Mouse (Mus musculus) T-cell, adult 2 months (primary cell): ENCODE measurements around the gene Tiam2.

Experiments used
- DNase-seq: peaks from one replicate; pipeline ENCODE4 v3.0.0; 2022; ENCODE audit warnings: low spot score

Tiam2 gene

DNA sequence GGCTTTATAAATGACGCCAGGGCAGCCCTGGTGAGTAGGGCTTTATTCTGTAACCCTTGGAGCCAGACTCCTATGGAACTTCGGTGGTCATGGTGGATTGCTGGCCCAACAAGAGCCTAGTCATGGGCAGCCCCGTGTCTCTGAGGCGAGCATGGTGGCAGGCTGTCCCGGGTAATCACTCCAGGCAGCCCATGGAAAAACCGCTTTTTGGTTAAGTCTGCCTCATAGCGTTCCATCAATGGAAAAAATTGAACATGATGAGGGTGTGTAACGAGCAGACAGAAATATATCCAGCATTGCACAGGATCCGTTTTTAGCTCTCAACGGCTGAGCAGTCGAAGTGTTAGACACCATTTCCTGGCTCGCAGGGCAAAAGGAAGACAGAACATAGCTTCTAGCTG, 70.5 kb downstream of the Tiam2 start:
- no peak for DNase-seq

DNA sequence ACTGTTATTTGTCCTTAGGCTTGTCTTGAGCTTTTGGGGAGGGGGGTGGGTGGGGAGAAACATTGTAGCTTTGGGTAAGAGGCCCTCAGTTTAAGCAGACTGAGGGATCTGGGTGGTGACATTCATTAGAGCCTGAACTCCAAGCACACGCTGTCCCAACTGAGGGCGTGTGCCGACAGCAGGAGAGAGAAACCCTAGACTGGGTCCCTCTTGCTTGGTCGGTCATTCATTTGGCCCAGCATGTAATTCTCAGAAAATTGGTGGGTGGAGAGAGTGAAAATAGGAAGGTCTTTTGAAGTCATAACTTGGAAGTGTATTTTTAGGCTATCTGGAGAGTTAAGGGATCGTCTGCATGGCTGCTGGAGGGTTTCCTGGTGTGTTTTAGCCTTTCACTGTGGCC, 71.5 kb downstream of the Tiam2 start:
- DNase-seq, result no peak

DNA sequence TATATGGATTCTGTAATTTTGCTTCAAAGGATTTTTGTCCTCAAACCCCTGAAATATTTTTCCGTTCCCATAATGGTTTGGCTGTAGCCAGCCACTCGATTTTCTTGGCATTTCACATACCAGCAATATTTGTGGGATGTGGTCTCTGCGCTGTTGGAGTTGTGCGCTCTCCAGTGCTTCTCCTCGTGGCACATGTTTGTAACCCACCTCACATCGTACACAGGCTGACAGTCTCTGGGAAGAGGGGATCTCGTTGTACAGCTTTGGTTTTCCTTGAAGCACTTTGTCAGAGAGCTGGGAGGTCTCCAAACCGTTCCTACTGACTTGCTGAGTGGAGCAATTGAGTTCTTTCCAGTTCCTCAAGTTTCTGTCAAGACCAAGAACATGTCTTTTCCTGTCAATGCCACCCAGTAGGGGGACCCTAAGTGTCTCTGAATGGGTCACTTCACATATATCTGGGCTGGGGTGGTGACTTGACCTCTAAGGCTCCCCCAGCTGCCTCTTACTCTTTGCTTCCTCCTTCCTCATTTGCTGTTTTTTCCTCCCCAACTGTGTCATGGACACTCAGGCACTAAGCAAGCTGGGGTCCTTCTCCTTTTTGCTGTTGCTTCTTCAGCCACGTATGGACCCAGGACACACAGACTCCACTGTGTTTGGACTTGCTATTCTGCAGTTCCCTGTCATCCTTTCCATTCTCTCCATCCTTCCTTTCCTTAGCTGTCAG, 79.1 kb downstream of the Tiam2 start:
- DNase-seq, result no peak

DNA sequence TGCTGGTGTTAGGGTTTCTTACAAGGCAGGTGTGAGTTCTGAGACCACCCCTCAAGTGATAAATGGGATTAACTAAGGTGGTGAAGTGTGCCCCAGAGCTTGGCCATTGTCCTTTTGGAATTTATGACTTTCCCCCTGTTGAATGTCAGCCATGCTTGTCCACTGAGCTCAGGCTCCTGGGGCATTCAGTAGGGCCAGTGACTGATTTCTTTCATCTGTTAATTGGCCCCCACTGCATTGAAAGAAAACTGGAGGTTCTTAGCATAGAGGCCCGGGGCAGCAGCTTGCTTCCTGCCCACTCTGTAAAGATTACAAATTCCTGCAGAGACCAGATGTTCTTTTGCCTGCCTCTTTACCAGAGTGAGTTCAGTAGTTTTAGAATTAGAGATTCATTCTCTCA, 80.7 kb downstream of the Tiam2 start:
- no peak for DNase-seq

DNA sequence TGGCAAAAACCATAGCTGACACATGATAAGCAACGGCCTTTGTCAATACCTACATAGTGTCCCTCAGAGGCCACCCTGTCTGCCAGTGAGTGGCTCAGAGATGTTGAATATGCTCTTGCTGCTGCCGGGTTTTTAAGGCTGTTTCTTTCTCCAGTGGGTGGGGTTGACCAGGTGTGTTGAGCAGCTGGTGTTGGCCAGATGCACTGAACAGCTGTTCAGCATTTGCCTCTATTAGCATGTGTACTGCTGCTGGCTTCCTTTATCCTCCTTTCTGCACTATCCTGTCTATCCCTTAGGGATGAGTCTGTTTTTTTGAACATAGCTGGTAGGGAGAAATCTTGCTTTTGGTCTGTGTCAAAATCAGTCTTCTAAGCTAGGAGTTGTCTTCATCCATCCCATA, 83.9 kb downstream of the Tiam2 start:
- no peak for DNase-seq

DNA sequence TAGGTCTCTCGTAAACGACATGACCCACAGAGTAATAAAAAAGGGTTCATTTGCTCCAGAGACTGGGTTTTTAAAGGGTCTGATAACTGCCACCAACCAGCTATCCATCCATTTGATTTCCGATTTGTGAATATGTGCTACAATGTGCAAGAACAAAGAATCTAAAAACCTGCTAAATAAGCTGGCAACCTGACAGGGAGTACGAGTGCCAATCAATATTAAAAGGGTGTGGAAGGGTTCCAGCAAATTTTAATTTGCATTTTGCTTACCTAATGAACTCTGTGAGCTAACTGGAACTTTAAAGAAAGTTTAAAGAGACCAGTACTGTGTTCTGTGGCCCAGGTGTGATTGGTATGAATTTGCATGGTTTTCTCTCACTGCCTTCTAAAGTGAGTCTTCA, 86.4 kb downstream of the Tiam2 start:
- no peak for DNase-seq

DNA sequence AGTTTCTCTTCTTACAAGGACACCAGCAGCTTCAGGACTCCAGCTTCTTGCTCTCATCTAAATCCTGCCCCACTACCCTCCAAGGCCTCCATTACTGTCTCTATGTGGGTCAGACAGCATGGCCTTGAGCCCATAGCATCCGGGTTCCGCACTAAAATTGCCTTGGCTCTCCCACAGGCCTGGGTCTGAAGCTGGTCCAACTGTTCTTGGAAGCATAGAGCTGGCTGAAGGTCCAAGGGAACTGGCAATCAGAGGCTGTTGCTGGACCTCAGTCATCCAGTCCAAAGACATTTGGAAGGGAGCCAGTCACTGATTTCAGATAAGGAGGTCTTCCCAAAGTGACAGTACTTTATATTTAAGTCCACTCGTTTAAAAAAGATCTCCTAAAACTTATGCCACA, 89.2 kb downstream of the Tiam2 start:
- no peak for DNase-seq

DNA sequence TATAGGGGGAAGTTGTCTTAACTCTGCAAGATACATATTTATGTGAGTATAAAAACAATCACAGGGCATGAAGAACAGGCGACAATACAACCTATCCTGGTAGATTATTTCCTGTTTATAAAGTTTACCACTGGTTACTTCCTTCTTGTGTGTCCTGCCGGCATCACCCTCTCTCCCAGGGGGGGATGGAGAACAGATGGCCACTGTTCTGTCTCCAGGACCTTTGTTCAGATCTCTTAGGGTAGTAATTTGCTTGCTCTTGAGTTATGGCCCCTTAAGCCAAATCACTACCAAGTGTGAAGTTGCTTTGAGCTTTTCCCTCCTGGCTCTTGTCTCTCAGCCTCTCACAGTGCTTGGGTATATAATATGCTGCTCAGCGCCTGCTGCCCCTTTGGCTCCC, 90.0 kb downstream of the Tiam2 start:
- DNase-seq, result no peak

DNA sequence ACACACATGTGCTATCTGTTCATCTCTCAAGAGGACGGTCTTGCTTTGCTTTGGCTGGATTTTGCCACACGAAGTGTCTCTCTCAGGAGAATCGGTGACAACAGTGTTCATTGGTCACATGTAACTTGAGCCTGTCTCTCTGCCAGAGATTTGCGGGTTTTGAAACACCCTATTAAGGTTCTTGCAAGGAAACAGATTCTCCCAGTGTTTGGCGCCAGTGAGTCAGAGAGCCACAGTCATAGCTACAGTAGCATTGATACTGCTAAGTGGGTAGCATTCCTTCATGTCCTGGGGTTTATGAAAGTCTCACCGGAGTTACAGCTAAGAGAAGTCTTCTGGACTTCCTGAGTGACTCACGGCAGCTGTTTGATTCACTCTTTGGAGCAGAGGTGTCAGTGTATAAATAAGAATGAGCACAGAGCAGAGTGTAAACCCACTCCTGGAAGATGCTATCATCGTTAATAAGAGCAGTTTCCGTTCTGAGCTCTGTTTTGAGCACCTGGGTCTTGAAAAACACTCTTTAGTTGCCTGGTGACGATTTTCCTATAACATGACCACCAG, 93.1 kb downstream of the Tiam2 start:
- DNase-seq, result no peak

DNA sequence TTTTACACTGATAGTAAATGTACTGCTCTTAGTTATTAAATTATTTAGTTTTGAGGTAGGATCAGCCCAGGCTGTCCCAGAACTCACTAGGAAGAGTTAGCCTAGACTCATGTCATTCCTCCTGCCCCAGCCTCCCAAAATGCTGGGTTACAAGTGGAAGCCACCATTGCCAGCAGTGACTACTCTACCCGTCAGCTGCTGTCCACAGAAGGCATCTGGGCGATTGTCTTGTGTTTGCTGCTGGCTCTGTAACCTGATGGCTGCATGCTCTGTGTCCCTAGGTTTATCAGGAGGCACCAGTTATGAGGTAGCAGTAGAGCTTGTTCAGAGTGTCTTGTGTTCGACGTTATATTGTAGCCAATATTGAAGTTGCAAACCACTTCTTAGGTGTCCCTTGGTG, 93.8 kb downstream of the Tiam2 start:
- DNase-seq, result no peak

DNA sequence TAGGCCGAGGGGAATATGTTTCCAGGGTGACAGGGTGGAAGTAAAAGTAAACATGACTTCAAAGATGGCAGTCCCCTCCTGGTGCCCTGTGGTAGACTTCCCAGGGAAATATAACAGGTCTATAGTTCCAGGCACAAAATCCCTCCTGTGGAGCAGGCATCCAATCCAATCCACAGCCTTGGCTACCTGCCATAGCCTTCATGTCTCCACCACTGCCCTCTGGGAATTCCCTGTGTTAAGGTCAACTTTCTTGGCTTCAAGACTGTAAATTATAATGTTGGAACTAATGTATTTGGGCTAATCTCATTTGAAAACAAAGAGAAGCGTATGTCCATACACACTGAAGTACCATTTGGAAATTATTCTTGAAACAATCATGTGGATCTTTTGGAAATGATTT, 97.0 kb downstream of the Tiam2 start:
- no peak for DNase-seq

DNA sequence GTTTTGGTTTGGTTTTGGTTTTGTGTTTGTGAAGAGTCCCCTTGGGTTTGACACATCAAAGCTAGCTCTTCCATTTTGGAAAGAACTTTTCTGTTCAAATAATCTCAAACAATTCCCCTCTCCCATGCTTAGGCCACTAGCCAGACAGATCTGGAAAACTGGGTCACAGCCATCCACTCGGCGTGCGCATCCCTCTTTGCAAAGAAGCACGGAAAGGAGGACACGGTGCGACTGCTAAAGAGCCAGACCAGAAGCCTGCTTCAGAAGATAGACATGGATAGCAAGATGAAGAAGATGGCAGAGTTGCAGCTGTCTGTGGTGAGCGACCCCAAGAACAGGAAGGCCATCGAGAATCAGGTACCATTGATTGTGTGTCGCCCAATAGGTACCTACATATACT, 102.3 kb downstream of the Tiam2 start:
- DNase-seq, result no peak

DNA sequence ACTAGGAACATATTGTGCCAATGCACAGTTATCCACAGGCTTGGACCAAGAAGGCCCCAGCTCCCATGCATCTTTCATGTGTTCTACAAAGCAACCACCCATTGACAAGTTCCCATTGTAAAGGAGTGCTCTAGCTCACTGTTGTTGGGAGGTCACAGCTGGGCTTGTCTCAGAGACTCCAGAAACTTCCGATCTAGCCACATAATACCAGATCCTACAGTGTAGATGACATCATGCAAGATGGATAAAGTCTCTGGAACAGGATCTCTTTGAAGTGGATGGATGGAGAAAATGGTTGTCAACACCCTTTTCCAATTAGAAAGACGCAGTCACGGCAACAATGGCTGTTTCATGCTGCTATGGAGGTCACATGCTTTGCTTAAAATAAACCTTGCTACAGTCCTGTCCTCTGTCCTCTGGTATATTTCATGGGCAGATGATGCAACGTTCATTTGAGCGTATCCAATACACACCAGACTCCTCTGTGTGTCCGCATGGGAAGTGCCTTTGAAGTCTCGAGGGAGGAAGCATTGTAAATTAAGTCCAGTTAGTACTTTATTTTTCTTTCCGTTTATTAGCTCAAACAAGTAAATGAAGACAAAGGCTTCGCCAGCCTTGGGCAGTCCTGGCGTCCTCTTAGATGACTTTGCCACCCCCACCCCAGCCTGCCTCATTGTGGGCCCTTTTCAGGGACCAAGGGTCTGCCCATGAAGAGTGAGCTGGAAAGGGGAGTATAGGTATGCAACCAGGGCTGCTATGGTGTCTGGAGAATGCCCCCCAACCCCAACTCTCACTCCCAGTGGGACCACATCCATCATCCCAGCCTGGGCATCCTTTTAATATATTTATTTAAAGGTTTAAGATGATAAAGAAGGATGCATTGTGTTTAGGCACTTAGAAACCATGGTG, 106.5 kb downstream of the Tiam2 start:
- no peak for DNase-seq

DNA sequence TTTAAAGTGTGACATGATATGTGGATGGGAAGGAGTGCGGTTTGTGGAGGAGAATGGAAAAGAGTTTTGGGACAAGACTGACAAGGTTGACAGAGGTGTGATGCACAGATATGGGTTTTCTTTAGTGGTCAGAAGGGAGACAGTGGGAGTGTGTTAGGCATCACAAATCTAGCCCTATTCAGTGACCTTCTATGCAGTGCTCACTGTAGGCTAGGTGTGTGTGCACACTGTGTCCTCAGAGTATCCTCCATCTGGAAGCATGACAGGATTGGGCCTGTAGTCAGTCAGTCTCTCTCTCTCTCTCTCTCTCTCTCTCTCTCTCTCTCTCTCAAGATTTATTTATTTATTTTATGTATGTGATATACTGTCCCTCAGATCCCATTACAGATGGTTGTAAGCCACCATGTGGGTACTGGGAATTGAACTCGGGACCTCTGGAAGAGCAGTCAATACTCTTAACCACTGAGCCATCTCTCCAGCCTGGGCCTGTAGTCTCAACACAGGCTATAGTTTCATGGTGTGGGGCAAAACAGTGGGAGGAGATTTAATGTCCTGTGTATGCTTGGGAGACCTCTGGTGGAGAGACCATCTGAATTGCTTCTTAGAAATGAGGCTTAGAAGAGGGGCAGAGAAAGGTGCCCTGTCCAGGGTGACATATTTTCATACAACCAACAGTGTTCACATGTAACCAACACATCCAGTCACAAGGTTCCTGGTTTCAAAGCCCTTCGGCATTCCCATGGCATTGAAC, 107.3 kb downstream of the Tiam2 start:
- DNase-seq, result no peak

DNA sequence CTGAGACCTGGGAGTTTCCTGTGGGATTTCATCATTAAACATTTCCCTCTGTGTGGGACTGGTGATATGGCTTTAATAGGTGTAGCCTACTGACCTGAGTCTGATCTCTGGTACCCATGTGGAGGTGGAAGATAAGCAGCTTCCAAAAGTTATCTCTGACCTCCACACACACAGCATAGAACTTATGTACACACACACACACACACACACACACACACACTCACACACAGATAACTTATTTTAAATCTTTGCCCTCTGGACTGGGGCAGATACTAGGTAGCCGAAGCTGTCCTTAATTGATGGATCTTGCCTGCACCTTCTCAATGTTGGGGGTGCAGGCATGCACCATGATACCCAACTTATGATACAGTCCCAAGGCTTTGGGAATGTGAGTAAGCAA, 108.9 kb downstream of the Tiam2 start:
- no peak for DNase-seq

DNA sequence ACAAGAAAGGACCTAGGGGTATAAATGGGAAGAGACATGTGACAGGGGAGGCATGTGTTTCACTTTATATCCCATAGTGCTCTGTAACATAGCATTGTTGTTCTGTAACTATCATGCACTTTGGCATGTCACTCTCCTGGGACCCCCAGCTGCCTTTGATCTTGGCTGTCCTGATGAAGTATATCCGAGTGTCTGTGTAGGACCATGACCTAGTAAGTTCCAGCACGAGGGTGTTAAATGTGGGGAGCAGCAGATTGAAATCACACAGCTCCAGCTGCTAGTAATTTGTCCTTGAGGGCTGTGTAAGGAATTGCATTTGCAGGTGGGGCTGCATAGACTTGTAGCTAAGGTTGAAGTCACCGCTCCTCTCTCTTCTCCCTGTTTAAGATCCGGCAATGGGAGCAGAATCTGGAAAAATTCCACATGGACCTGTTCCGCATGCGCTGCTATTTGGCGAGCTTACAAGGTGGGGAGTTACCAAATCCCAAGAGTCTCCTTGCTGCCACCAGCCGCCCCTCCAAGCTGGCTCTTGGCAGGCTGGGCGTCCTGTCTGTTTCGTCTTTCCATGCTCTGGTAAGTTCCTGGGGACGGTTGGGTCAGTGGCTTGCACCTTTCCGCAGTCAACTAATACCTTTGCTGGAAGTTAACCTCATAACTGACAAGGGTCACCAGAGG, 110.6 kb downstream of the Tiam2 start:
- no peak for DNase-seq

DNA sequence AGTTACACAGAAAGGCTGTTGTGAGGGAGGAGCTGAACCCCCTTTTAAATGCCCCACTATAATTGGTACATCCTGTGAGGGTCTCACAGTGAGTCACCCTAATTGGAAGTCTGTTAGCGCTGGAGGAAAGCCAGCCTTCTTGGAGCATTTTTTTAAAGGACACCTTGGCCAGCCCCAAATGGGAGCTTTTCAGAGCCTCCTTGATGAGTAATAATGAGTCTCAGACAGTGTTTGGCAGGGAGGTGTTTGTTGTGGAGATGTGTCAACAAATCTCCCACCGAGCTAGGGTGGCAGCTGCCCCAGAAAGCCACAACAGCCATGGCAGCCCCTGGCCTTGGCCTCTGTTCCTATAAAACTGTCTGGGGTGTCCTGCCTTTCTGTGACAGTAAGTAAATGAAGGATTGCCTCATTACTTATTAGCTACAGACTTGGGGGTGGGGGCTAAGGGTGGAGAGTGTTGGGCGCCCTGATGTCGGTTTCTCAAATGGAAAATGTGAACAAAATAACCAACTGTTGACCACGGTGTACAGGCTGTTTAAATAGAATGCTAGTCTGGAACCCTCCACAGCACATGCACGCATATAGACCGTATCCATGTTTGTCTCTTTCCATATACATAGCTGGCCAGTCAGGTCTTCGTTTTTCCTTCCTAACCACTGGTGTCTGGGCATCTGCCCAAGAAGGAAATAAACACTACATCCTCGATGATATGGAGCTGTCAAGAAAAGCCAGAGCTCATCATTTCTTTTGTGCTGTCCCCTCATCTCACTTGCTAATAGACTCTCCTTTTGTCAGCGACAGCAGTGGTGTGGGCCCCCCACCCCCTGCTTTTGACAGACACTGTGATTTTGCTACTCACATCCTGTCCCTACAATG, 116.4 kb downstream of the Tiam2 start:
- DNase-seq, result no peak

DNA sequence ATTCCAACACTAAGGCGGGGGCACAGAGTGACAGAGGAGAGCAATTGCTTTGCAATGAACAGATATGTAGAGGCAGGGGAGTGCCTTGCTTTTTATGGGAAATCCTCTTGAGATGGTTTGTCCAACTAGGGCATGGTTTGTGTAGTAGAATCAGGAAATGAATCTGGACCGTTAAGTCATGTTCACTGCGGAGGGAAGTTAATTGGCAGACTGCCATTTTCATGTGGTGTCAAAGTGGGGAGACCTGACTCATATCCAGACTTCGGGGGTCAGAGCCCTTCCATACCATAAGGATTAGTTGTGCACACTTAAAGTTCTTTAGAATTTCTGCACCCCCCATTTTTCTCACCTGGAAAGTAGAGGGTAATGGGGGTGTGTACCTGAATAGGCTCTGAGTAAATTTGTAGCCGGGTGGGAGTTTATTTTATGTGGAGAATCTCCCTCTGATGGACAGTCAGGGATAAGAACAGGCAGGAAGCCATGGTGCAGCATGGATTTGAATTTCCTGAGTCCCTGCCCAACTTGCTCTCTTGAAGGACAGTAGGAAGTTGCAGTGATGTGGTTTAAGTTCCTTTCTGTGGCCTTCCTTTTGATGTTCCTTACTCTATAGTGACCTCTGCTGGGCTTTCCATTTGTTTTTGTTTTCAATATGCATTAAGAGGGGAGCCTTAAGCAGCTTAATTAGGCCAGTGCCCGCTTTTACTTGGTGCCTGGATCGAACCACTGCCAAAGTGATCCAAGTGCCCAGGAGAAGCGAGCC, 120.0 kb downstream of the Tiam2 start:
- no peak for DNase-seq

DNA sequence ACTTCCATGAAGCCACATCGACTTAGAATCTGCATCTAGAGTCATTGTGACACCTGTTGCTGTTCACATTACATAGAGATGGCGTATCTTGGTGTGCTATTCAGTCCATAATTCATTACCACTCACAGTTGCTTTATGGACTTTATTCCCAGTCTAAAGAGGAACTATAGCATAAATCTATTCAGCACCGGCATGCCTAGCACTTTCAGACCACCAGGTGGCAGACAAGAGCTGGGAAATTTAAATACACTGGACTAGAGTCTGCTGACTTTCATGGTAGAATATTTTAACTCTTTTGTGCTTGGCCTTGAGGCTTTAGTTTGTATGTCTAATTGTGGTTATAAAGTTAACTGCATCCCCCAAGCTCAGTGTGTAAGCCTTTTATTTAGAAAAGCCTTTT, 122.4 kb downstream of the Tiam2 start:
- DNase-seq, result peak; percentile 29

DNA sequence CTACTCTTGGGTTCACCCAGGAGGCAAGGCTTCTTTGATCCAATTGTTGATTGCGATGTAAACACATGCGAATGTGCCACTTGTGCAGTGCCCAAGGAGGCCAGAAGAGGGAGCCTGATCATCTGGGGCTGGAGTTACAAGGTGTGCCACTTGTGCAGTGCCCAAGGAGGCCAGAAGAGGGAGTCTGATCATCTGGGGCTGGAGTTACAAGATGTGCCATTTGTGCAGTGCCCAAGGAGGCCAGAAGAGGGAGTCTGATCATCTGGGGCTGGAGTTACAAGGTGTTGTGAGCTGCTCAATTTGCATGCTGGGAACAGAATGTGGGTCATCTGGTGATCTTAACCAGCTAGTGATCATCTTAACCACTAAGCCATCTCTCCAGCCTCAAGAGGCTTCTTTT, 124.7 kb downstream of the Tiam2 start:
- DNase-seq, result peak; percentile 75
